Mouse (Mus musculus) neural tube, embryonic 14.5 days (tissue): ENCODE results near the gene Dhx15. TPM values are rescaled to one million over a fixed set of nuclear protein-coding genes. Genes with fewer than 3 reads are reported as not detected.

Source experiments
- ATAC-seq: fragments of 200-750 bp; cut with Nextera tagmentation; 2 replicates; pipeline ENCODE4 v1.8.0; 2017; ENCODE audit warnings: low read depth, mild to moderate bottlenecking, moderate TSS enrichment, moderate library complexity
- H3K27ac ChIP-seq: fragments of 300-500 bp; sonication (generic); 2 replicates; pipeline ENCODE4 v1.5.1; 2014; ENCODE audit warnings: low read depth, mild to moderate bottlenecking, control low read depth, low read length, moderate library complexity, mixed read lengths
- H3K27me3 ChIP-seq: fragments of 300-500 bp; sonication (generic); 2 replicates; pipeline ENCODE4 v1.6.1; 2014; ENCODE audit warnings: low read length; ENCODE audit not compliant: control insufficient read depth, insufficient read depth
- H3K36me3 ChIP-seq: fragments of 300-500 bp; sonication (generic); 2 replicates; pipeline ENCODE4 v1.6.1; 2014; ENCODE audit warnings: low read length, mixed read lengths; ENCODE audit not compliant: control insufficient read depth, insufficient read depth
- H3K4me1 ChIP-seq: fragments of 300-500 bp; sonication (generic); 2 replicates; pipeline ENCODE4 v1.6.1; 2014; ENCODE audit warnings: low read length; ENCODE audit not compliant: control insufficient read depth, insufficient read depth
- H3K4me2 ChIP-seq: fragments of 300-500 bp; sonication (generic); 2 replicates; pipeline ENCODE4 v1.6.1; 2014; ENCODE audit warnings: mild to moderate bottlenecking, low read depth, low read length, control low read depth
- H3K4me3 ChIP-seq: fragments of 300-500 bp; sonication (generic); 2 replicates; pipeline ENCODE4 v1.5.1; 2014; ENCODE audit warnings: low read depth, low read length, control low read depth, mixed read lengths
- H3K9ac ChIP-seq: fragments of 300-500 bp; sonication (generic); replicated peaks from 2 replicates; pipeline ENCODE4 v1.6.1; 2014; ENCODE audit warnings: low read depth, mild to moderate bottlenecking, control low read depth, low read length, mixed read lengths
- H3K9me3 ChIP-seq: fragments of 300-500 bp; sonication (generic); 2 replicates; pipeline ENCODE4 v1.6.1; 2016; ENCODE audit warnings: low read length; ENCODE audit not compliant: control insufficient read depth
- WGBS: fragments of 180-500 bp; shearing (Covaris S2); extraction: QIAGEN DNeasy Blood & Tissue Kit; methylation state at CpG from one replicate; pipeline ENCODE4 v1.1.7; 2014; 5-methylcytosine and 5-hydroxymethylcytosine counted together
- polyA plus RNA-seq: library from polyadenylated mRNA; unstranded; fragments of >200 nt; fragmentation: Nextera tagmentation; extraction: Ambion mirVana; gene quantifications from 2 replicates; pipeline ENCODE4 v1.2.1, GENCODE M21; 2014

Dhx15 gene
- polyA plus RNA-seq, 1 experiment from 2014 or later, result 68.8 TPM

DNA sequence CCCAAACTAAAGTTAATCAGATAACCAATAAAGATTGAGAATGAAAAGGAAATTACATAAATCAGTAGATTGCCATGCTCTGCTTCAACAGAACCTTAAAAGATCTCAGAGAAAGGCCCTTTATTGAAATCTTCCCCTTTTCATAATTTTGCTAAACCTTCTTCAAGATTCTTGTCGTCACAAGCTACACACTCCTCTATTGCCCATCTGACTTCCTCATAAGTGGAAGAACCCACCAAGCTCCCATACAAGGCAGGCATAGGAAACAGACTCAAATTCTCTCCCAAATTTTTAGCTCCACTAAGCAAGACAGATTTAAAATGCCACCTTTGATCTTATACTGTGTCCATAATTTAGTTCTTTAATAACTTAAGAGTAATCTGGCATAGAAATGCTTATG lies 13.0 kb downstream of the Dhx15 start:
- WGBS, result 90% methylated on average over 1 of the region's 1 CpGs
- no peak overlapping the region for H3K27ac ChIP-seq
- no peak for ATAC-seq
- H3K9ac ChIP-seq, result no peak overlapping the region
- H3K9me3 ChIP-seq, result no peaks in the 10 kb centered on the region
- H3K4me1 ChIP-seq, result no peaks in the 10 kb centered on the region
- H3K36me3 ChIP-seq, result 0 out of 2 replicates have a peak, but pooled peaks cover 3% of the 10 kb centered on the region
- no peak overlapping the region for H3K4me2 ChIP-seq
- no peak overlapping the region for H3K4me3 ChIP-seq
- no peaks in the 10 kb centered on the region for H3K27me3 ChIP-seq

DNA sequence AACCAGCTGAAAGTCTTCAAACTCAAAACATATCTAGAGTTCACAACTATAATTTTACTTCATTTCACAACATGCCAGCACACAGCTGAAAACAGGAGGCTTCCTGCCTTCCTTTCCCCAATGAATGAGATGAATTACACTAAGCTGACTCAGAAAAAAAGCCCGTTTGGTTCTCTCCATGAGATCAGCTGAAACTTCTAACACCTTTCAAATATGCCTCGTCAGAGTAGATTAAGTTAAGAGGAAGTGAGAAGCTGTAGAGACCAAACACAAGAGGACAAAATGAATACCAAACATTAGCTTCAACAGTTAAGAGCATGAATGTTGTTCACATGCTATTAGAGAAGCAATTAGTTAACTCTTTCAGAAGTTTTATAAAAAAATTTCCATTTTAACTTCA lies 21.8 kb downstream of the Dhx15 start:
- Histone ChIP-seq H3K4me1 (no peaks in the 10 kb centered on the region), H3K27ac (no peak overlapping the region), H3K36me3 (peaks cover 16% of the 10 kb centered on the region), H3K4me3 (no peak overlapping the region), H3K9me3 (no peaks in the 10 kb centered on the region), H3K27me3 (no peaks in the 10 kb centered on the region), H3K4me2 (no peak overlapping the region), H3K9ac (no peak overlapping the region)
- 53% methylated on average over 2 of the region's 2 CpGs for WGBS
- no peak for ATAC-seq

DNA sequence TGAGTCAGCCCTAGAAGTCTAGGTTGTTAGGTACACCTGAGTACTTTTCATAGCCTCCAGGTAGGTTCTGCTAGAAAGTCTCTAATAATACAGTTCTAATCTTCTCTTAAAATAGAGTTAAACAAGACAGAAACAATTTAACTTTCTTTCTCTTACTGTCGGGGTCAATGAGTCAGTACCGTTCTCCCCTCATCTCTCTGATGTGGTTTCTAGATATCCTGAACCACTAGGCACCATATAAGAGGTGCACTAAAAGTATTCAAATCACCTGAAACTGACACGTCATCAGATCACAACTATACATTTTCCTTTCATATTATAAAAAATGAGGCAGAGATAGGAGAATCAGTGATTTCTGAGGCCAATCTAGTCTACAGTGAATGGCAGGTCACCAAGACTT lies 41.2 kb downstream of the Dhx15 start:
- no peaks in the 10 kb centered on the region for H3K4me1 ChIP-seq
- H3K9me3 ChIP-seq, result no peaks in the 10 kb centered on the region
- H3K9ac ChIP-seq, result no peak overlapping the region
- H3K27ac ChIP-seq, result no peak overlapping the region
- no peak overlapping the region for H3K4me3 ChIP-seq
- no peak overlapping the region for H3K4me2 ChIP-seq
- 0 out of 2 replicates have a peak, but pooled peaks cover 5% of the 10 kb centered on the region for H3K36me3 ChIP-seq
- no peak for ATAC-seq
- no peaks in the 10 kb centered on the region for H3K27me3 ChIP-seq
- WGBS, result 95% methylated on average over 3 of the region's 3 CpGs

DNA sequence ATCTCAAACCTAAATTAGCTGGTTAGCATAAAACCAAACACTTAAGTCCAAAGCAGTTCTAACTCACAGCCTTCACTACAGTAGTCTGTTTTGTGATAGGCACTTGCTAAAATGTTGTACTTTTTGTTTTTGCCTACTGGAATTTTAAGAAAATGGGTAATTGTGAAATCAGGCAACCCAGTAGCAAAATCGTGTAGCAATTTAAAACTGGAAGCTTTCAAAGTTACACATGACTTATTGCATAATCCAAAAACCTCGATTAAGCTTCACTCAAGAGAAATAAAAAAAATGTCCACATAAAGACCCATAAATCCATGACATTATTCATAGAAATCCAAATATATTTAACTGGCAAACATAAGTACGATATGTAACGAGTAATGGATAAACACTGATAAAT lies 43.2 kb downstream of the Dhx15 start:
- Histone ChIP-seq H3K27me3 (no peaks in the 10 kb centered on the region), H3K9me3 (no peaks in the 10 kb centered on the region), H3K4me1 (no peaks in the 10 kb centered on the region), H3K9ac (no peak overlapping the region), H3K4me2 (no peak overlapping the region), H3K36me3 (0 out of 2 replicates have a peak, but pooled peaks cover 9% of the 10 kb centered on the region), H3K4me3 (no peak overlapping the region), H3K27ac (no peak overlapping the region)
- ATAC-seq, result no peak
- 91% methylated on average over 4 of the region's 4 CpGs for WGBS

DNA sequence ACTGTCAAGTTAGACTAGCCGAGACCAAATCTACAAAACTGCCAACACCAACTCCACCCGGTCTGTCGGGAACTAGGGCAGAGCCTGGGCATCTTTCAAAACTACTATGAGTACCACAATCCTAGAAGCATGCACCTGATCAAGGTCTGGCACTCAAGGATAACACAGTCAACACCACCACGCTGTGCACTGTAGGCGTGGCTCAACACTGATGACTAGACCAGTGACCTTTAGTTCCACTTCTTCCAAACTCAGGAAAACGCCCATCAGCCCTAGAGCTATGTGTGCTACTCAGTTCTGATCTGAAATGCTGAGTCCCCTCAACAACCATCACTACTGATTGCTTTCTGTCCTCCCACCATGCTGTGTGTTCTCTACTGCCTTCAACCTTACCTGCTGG lies 44.6 kb downstream of the Dhx15 start:
- no peak for ATAC-seq
- 87% methylated on average over 6 of the region's 6 CpGs for WGBS
- Histone ChIP-seq H3K27me3 (no peaks in the 10 kb centered on the region), H3K27ac (no peak overlapping the region), H3K4me3 (no peak overlapping the region), H3K36me3 (0 out of 2 replicates have a peak, but pooled peaks cover 5% of the 10 kb centered on the region), H3K4me2 (no peak overlapping the region), H3K9me3 (no peaks in the 10 kb centered on the region), H3K4me1 (no peaks in the 10 kb centered on the region), H3K9ac (no peak overlapping the region)

DNA sequence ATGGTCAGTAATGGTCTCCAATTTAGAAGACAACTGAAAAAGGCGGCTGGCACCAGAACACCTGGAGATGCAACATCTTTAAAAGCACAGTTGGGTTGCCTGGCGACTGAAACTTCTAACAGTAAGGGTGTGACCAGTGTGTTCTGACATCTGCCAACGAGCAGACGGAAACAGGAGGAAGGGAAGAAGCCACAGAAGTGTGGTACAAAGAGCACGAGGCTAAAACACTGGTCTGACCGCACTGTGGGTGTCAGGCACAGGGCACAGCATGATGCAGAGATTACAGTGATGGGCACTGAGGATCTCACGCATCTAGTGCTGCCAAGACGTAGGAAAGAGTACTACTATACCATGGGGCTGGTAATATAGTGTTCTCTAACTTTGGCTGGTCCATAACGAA lies 48.4 kb downstream of the Dhx15 start:
- Histone ChIP-seq H3K4me1 (no peaks in the 10 kb centered on the region), H3K4me2 (no peak overlapping the region), H3K4me3 (no peak overlapping the region), H3K36me3 (0 out of 2 replicates have a peak, but pooled peaks cover 5% of the 10 kb centered on the region), H3K9ac (no peak overlapping the region), H3K9me3 (no peaks in the 10 kb centered on the region), H3K27me3 (no peaks in the 10 kb centered on the region), H3K27ac (no peak overlapping the region)
- no peak for ATAC-seq
- 83% methylated on average over 9 of the region's 9 CpGs for WGBS

DNA sequence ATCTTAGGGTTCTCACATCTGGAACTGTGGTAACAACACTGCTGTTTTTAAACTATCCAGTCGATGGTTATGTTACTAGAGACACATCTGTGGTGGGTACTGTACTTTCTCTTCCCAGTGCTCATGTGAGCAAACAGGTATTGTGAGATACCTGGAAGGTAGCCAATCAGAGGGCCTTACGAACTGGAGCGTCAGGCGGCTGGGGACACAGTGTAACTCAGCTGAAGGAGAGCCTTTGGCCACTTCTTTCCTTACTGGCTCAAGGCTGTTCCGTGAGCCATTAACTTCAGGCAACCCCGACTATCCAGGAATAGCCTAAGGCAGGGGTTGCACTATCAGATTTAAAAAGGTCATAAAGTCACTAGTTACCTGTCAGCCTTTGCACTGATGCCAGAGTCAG lies 51.5 kb downstream of the Dhx15 start:
- no peak overlapping the region for H3K9ac ChIP-seq
- 0 out of 2 replicates have a peak, but pooled peaks cover under 1% of the 10 kb centered on the region for H3K36me3 ChIP-seq
- H3K27me3 ChIP-seq, result no peaks in the 10 kb centered on the region
- no peak overlapping the region for H3K4me3 ChIP-seq
- H3K4me1 ChIP-seq, result no peaks in the 10 kb centered on the region
- no peak overlapping the region for H3K27ac ChIP-seq
- WGBS, result 89% methylated on average over 6 of the region's 6 CpGs
- H3K4me2 ChIP-seq, result no peak overlapping the region
- no peak for ATAC-seq
- no peaks in the 10 kb centered on the region for H3K9me3 ChIP-seq

DNA sequence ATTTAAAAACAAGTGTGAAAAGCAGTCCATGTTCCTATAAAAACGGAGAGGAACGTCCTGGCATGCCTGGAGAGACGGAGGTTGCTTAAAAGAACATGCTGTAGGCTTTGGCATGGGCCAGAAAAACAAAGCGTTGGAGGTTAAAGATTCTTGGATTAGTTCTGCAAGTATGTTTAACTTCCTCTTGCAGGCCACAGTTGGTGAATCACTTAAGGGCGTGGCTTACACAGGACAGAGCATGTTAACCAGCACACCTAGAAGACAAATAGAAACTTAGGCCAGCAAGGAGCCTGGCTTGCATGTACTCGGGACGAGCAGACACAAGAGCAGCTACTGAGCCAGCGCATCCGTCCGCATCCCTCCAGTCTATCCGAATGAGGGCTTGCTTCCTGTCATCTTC lies 52.2 kb downstream of the Dhx15 start:
- no peak overlapping the region for H3K27ac ChIP-seq
- ATAC-seq, result no peak
- H3K9ac ChIP-seq, result no peak overlapping the region
- no peaks in the 10 kb centered on the region for H3K27me3 ChIP-seq
- no peaks in the 10 kb centered on the region for H3K36me3 ChIP-seq
- 92% methylated on average over 11 of the region's 11 CpGs for WGBS
- H3K4me2 ChIP-seq, result no peak overlapping the region
- H3K4me1 ChIP-seq, result no peaks in the 10 kb centered on the region
- no peaks in the 10 kb centered on the region for H3K9me3 ChIP-seq
- no peak overlapping the region for H3K4me3 ChIP-seq

DNA sequence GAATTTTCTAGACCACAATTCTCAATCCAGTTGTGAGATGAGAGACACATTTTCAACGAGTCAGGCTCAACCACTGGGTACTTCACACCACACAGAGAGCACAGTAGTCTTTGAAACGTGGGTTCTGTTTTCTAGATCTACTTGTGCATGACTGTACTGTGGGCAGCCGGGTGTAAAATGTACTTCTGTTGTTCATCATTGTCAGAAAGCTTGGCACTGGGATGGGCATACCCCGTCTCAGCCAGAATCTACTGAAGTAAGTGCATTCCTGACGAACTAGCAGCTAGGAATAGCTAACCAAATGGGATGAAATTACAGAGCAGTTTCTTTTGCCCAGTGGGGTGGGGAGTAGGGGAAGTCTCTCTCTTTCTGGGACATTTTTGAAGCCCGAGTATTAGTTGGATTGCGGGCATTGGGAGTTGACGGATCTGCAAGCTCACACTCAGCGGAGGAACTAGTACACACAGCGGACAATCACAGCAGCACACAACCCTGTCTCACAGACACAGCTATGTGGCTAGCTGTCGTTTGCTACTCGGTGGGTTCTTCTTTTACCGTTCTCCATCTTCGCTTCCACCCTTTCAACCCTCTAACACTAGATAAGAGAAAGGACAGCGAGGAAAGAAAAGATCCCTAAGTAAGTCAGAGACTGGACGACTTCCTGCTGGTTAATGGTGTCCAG lies 54.7 kb downstream of the Dhx15 start:
- Histone ChIP-seq H3K36me3 (no peaks in the 10 kb centered on the region), H3K4me3 (no peak overlapping the region), H3K27ac (no peak overlapping the region), H3K4me2 (no peak overlapping the region), H3K9me3 (no peaks in the 10 kb centered on the region), H3K27me3 (no peaks in the 10 kb centered on the region), H3K9ac (no peak overlapping the region), H3K4me1 (no peaks in the 10 kb centered on the region)
- WGBS, result 81% methylated on average over 16 of the region's 16 CpGs
- ATAC-seq, result no peak
